Mouse (Mus musculus) stomach, postnatal 0 days (tissue): ENCODE data around the gene Bag6. TPM values are rescaled to one million over a fixed set of nuclear protein-coding genes. Genes with fewer than 3 reads are reported as not detected.
A peak's percentile ranks its signal among the peaks of the same experiment; 100 is the strongest.

Experiments used
- ATAC-seq: fragments of 200-750 bp; cut with Nextera tagmentation; 2 replicates; pipeline ENCODE4 v1.8.0; 2017; ENCODE audit not compliant: low FRiP score, low TSS enrichment
- DNase-seq: peaks from one replicate; pipeline ENCODE4 v3.0.0-alpha.2; 2016; ENCODE audit warnings: low spot score
- H3K27ac ChIP-seq: fragments of 300-500 bp; sonication (generic); replicated peaks from 2 replicates; pipeline ENCODE4 v1.5.1; 2014; ENCODE audit warnings: mild to moderate bottlenecking, control low read depth
- H3K27me3 ChIP-seq: fragments of 300-500 bp; sonication (generic); 2 replicates; pipeline ENCODE4 v1.6.1; 2014; ENCODE audit warnings: low read length; ENCODE audit not compliant: control insufficient read depth, insufficient read depth
- H3K36me3 ChIP-seq: fragments of 300-500 bp; sonication (generic); 2 replicates; pipeline ENCODE4 v1.6.1; 2014; ENCODE audit warnings: low read length, mixed read lengths; ENCODE audit not compliant: control insufficient read depth, insufficient read depth
- H3K4me1 ChIP-seq: fragments of 300-500 bp; sonication (generic); replicated peaks from 2 replicates; pipeline ENCODE4 v1.6.1; 2014; ENCODE audit warnings: antibody characterized with exemption; ENCODE audit not compliant: control insufficient read depth, insufficient read depth
- H3K4me2 ChIP-seq: fragments of 300-500 bp; sonication (generic); replicated peaks from 2 replicates; pipeline ENCODE4 v1.6.1; 2014; ENCODE audit warnings: low read depth, mild to moderate bottlenecking, control low read depth, moderate library complexity
- H3K4me3 ChIP-seq: fragments of 300-500 bp; sonication (generic); 2 replicates; pipeline ENCODE4 v1.5.1; 2014; ENCODE audit warnings: low read depth, low read length, control low read depth
- H3K9ac ChIP-seq: fragments of 300-500 bp; sonication (generic); 2 replicates; pipeline ENCODE4 v1.6.1; 2014; ENCODE audit warnings: mild to moderate bottlenecking, low read length, control low read depth, mixed read lengths
- H3K9me3 ChIP-seq: fragments of 300-500 bp; sonication (generic); 2 replicates; pipeline ENCODE4 v1.6.1; 2016; ENCODE audit warnings: low read length; ENCODE audit not compliant: control insufficient read depth
- CTCF ChIP-seq: IDR thresholded peaks from 2 replicates; pipeline ENCODE4 v1.5.1; 2016; ENCODE audit warnings: antibody characterized with exemption, low read depth, mild to moderate bottlenecking, moderate library complexity
- EP300 ChIP-seq: optimal IDR thresholded peaks from 2 replicates; pipeline ENCODE3; 2016; ENCODE audit warnings: antibody characterized with exemption
- WGBS: fragments of 180-500 bp; shearing (Covaris S2); extraction: QIAGEN DNeasy Blood & Tissue Kit; methylation state at CpG from one replicate; pipeline ENCODE4 v1.1.7; 2014; 5-methylcytosine and 5-hydroxymethylcytosine counted together
- polyA plus RNA-seq: library from polyadenylated mRNA; unstranded; fragments of >200 nt; fragmentation: Nextera tagmentation; extraction: Ambion mirVana; gene quantifications from 2 replicates; pipeline ENCODE4 v1.2.1, GENCODE M21; 2015

The Bag6 gene
- polyA plus RNA-seq, 1 experiment from 2014 or later, result 28.1 TPM

DNA sequence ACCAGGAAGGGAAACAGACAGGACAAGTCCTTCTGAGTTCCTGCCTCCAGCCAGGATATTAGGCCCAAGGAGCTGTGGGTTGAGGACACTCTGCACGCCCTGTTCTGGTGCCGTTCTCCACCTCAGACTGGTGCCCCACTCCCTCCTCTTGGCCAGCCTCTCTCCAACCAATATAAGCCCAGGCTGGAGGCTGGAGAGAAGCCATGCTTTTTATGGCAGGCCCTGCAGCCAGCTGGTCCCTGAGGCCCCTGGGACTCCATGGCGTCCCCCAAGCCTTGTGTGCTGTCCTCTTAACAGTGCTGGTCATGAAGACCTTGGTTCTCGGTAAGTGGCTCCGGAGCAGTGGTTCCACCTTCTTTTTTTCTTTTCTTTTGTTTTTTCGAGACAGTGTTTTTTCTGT lies 26.9 kb upstream of the Bag6 start, which contains the start of gene Ly6g5c:
Gene Ly6g5c (plus strand): TSS at position 183 of the 400 bp plus-strand sequence.
- DNase-seq (no peak), ATAC-seq (no peak)
- TF ChIP-seq EP300, result no peak
- TF ChIP-seq CTCF, result no peak
- H3K27ac ChIP-seq, result no peak within 1 kb of the TSS
- no peaks in the 10 kb centered on the region for H3K36me3 ChIP-seq
- no peak within 1 kb of the TSS for H3K9ac ChIP-seq
- H3K27me3 ChIP-seq, result no peaks in the 10 kb centered on the region
- no peak within 1 kb of the TSS for H3K4me2 ChIP-seq
- H3K9me3 ChIP-seq, result no peaks in the 10 kb centered on the region
- H3K4me1 ChIP-seq, result no peaks in the 10 kb centered on the region
- WGBS, result 84% methylated on average over 6 of the region's 6 CpGs
- H3K4me3 ChIP-seq, result no peak within 1 kb of the TSS

DNA sequence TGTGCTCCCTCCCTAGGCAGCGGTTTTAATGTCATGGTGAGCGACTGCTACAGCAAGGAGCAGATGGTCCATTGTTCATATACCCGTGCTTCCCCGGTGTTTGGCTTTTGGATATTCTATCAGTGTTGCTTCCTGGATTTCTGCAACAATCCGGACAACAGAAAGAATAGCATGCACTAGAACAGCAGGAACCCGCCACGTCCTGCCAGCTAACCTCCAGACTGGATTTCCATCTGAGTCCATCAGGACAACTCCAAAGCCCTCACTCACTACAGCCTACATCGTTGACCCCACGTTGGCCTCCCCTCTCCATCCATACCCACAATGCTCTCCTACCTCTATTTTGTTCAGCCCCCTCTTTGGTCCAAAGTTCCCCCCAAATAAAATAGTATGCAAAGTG lies 23.2 kb upstream of the Bag6 start:
- Histone ChIP-seq H3K4me3 (no peak overlapping the region), H3K36me3 (peaks cover 4% of the 10 kb centered on the region; the same call in 1 of the 2 replicates), H3K4me2 (no peak overlapping the region), H3K4me1 (no peaks in the 10 kb centered on the region), H3K9me3 (no peaks in the 10 kb centered on the region), H3K27me3 (no peaks in the 10 kb centered on the region), H3K9ac (no peak overlapping the region), H3K27ac (no peak overlapping the region)
- no peak for DNase-seq
- ATAC-seq, result no peak
- no peak for TF ChIP-seq CTCF
- TF ChIP-seq EP300, result no peak
- WGBS, result 72% methylated on average over 9 of the region's 9 CpGs

DNA sequence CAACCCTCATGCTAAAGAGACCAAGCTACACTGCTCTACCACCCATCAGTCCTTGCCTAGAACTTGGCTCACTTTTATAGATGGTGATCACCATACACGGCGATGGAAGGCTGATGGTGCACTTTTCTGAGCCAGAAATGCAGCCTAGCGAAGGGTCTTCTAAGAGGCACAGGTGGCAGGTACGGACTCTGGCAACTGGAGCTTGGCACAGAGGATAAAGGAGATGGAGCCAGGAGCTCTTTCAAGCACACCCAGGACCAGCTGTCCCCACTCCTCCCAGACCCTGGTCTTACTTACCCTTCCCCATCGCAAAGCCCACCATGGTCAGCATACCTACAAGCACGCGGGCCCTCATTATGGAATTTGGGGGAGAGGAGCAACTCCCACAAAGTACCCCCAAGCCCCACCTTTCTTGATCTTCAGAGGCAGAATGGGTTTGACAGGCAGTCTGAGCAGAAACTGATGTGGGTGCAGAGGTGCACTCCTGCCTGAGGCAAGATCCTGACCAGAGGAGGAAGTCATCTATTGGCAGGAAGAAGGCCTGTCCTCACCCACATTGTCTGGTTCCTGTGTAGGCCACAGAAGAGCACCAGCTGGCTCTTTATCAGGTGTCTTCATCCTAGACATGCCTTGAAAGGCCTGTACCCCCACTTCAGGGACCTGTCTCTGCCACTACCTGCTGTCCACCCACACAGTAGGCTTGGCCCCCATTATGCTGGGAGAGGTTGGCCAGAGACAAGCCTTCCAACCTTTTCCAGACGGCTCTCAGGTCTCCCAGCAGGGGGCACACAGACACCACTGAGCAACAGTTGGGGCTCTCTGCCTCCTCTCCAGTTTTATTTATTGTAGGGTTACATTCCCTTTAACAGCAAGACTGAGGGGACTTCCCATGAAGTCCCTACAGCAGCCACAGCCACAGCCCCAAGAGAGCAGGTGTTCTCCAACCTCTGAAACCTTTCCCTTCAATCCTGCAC lies 19.6 kb upstream of the Bag6 start, which contains the start of gene Ly6g5b:
Gene Ly6g5b (minus strand): TSS at position 383 of the 974 bp plus-strand sequence.
- TF ChIP-seq EP300, result no peak
- peak; percentile 74 for TF ChIP-seq CTCF
- 84% methylated on average over 8 of the region's 8 CpGs for WGBS
- peaks cover 11% of the 10 kb centered on the region for H3K36me3 ChIP-seq

DNA sequence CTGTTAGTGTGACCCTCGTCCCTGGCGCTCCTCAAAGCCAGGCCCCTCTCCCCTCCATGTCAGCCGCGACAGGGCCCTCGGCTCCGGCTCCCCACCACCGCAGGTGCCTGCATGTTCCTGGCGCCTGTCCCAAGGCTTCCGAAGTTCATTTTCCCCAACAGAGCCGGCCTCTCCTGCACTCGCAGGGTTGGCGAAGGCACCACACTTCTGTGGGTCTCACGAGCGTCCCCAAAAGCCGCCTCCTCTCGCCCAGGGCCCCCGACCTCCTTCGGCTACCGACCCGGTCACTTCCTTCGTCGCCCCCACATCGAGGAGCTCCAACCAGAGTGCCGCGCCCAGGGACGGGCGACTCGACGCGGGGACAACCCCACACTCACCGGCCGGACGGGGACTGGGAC lies 14.2 kb upstream of the Bag6 start:
- under 1% methylated on average over 33 of the region's 33 CpGs for WGBS

More for the DNA sequence above, 19.6 kb upstream of the Bag6 start, which contains the start of gene Ly6g5b:
- no peak for ATAC-seq
- Histone ChIP-seq H3K9me3 (no peaks in the 10 kb centered on the region), H3K9ac (no peak within 1 kb of the TSS), H3K27ac (no peak within 1 kb of the TSS), H3K4me2 (no peak within 1 kb of the TSS), H3K4me3 (no peak within 1 kb of the TSS), H3K27me3 (no peaks in the 10 kb centered on the region), H3K4me1 (no peaks in the 10 kb centered on the region)
- DNase-seq, result peak; percentile 65

DNA sequence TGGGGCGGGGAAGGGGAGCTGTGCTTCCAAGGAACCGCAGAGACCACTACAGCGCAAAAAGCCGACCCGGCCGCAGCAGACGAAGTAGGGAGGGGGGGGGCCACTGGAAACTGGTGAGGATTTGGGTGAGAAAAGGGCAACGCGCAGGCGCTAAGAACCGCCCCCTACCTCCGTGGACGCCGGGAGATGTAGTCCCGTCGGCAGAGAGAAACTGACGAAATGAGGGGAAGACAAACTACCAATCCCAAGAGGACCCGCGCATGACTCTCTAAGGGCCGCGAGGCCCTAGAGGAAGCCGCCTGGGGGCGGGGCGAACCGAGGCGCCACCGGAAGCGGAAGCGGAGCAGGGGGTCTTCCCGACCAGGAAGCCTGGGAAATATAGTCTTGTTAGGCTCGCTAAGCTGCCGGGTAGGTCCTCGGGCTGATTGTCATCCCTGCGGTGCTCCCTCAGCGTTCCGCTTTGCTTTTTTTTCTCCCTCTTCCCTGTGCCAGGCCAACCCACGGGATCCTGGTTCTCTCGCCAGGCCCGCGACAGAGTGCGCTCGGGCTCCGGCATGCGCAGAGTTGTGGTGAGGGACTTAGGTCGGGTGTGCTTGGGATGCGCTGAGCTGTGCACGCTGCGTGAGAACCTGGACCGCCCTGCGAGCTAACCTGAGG lies 13.7 kb upstream of the Bag6 start, which contains the start of gene Gpank1:
Gene Gpank1 (plus strand): TSS at position 313 of the 657 bp plus-strand sequence.
- under 1% methylated on average over 49 of the region's 50 CpGs for WGBS

More for the DNA sequence above, 14.2 kb upstream of the Bag6 start:
- Histone ChIP-seq H3K36me3 (peaks cover 7% of the 10 kb centered on the region), H3K9me3 (no peaks in the 10 kb centered on the region), H3K4me1 (no peaks in the 10 kb centered on the region), H3K27ac (peak overlapping the region; percentile 78), H3K9ac (peak overlapping the region; percentile 94), H3K4me2 (peak overlapping the region; percentile 97), H3K27me3 (no peaks in the 10 kb centered on the region), H3K4me3 (peak overlapping the region; percentile 91)
- DNase-seq (peak; percentile 60), ATAC-seq (no peak; the same call in 1 of the 2 replicates)
- TF ChIP-seq EP300 (no peak), CTCF (no peak)

More for the DNA sequence above, 13.7 kb upstream of the Bag6 start, which contains the start of gene Gpank1:
- Histone ChIP-seq H3K4me2 (peak within 1 kb of the TSS; percentile 97), H3K27ac (peak within 1 kb of the TSS; percentile 96), H3K4me3 (peak within 1 kb of the TSS; percentile 91), H3K9me3 (no peaks in the 10 kb centered on the region), H3K4me1 (no peaks in the 10 kb centered on the region), H3K27me3 (no peaks in the 10 kb centered on the region), H3K9ac (peak within 1 kb of the TSS; percentile 94), H3K36me3 (peaks cover 7% of the 10 kb centered on the region)
- no peak for TF ChIP-seq EP300
- TF ChIP-seq CTCF, result 0 out of 2 replicates have a peak, but pooled peaks have one; percentile 1
- ATAC-seq, result peak; percentile 93
- peak; percentile 98 for DNase-seq
